Mouse (Mus musculus): ENCODE measurements around the gene P3h3.

DNA sequence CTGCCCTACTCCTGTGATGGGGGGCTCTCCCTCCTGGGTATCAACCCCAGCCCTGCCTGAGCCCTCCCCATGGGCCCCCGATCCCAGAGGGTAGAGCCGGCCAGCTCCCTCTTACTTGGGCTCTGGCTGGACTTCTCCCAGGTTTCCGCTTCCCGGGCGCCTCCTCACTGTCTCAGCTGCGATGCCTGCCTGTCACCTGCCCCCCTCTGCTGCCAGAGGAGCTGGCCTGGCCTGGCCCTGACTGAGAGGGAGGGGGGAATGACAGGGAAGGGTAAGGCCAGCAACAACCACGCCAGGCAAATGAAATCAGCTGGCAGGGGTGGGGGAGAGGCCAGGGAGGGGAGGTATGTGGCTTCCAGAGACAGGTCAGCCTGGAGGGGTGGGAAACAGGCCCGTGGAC is 17.7 kb downstream of the P3h3 start:
- TF ChIP-seq MAX (IDR thresholded peaks at IDR 0.05) (no peak), CTCF (IDR thresholded peaks at IDR 0.05; ENCODE audit: control insufficient read depth, insufficient read depth, insufficient read length) (no peak)

All from C2C12 (cell line).